Mouse (Mus musculus): ENCODE measurements around the gene Wdr27. TPM values are rescaled to one million over a fixed set of nuclear protein-coding genes. Genes with fewer than 3 reads are reported as not detected.

The Wdr27 gene
- 0.28 TPM for polyA plus RNA-seq (2017; shearing (Covaris generic))

GRCm38 (mm10) chr17:14943009-14943728, at the start of gene Wdr27, which contains the start of gene 1600012H06Rik:
Gene Wdr27, minus strand, starts transcription at chr17:14943158.
Gene 1600012H06Rik, plus strand, starts transcription at chr17:14943184.

GRCm38 (mm10) chr17:14978362-14979038, 35.5 kb upstream of the Wdr27 start, which contains the start of the genes 9030025P20Rik and Gm3417:
Gene 9030025P20Rik, plus strand, starts transcription at chr17:14978468.
Gene Gm3417, minus strand, starts transcription at chr17:14978790.

GRCm38 (mm10) chr17:14960951-14961556, 18.1 kb upstream of the Wdr27 start, which contains the start of gene Phf10:
Gene Phf10, minus strand, starts transcription at chr17:14961273.

Other genes with a start within 250 kb of the Wdr27 start
- not detected for gene Thbs2, start 248.9 kb downstream of the Wdr27 start, polyA plus RNA-seq (2017; shearing (Covaris generic))
- gene 1600012H06Rik, start within 50 bp of the Wdr27 start, polyA plus RNA-seq (2017; shearing (Covaris generic)) = 38.4 TPM
- 6.5 TPM for gene Phf10, start 18.1 kb upstream of the Wdr27 start, polyA plus RNA-seq (2017; shearing (Covaris generic))
- gene 9030025P20Rik, start 35.3 kb upstream of the Wdr27 start, polyA plus RNA-seq (2017; shearing (Covaris generic)) = 21.7 TPM
- gene Gm3417, start 35.6 kb upstream of the Wdr27 start, polyA plus RNA-seq (2017; shearing (Covaris generic)) = not detected
- gene Gm3435, start 67.0 kb upstream of the Wdr27 start, polyA plus RNA-seq (2017; shearing (Covaris generic)) = 10.1 TPM
- 161 TPM for gene Ermard, start 98.0 kb upstream of the Wdr27 start, polyA plus RNA-seq (2017; shearing (Covaris generic))
- gene Tcte3, start 98.3 kb upstream of the Wdr27 start, polyA plus RNA-seq (2017; shearing (Covaris generic)) = 0.66 TPM
- gene Gm3448, start 98.4 kb upstream of the Wdr27 start, polyA plus RNA-seq (2017; shearing (Covaris generic)) = 1.6 TPM